Mouse (Mus musculus) liver, adult 2 months (tissue): ENCODE data around the gene Gabbr2.

Experiments used
- CTCF ChIP-seq: fragments of 200-500 bp; IDR thresholded peaks from 2 replicates; pipeline ENCODE4 v1.5.1; 2011; ENCODE audit warnings: low read depth, low read length, control low read depth
- POLR2A ChIP-seq: fragments of 200-500 bp; IDR thresholded peaks from 2 replicates; pipeline ENCODE4 v1.6.1; 2011; ENCODE audit warnings: low read length, control low read depth; ENCODE audit not compliant: insufficient read depth; ENCODE audit errors: extremely low read depth

DNA sequence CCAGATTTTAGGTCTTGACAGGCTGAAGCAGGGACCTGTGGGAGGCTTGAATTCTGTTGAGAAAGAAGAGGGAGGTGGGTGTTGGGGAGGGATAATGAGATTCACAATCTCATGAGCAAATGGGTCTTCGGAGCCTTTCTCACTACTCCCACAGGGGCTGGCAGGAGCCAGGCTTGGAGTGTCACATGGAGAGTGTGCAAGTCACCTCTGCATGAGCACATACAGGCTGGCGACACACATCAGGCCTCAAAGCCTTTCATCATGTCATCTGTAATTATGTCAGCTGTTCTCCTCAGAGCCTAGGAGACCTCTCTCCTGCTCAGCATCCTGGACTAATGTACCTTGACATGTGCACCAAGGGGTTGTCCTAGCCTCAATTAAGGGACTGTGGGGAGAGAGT, 219.1 kb downstream of the Gabbr2 start:
- TF ChIP-seq CTCF: no peak
- no peak for TF ChIP-seq POLR2A
